Mouse (Mus musculus): ENCODE measurements around the gene Ccdc8. TPM values are rescaled to one million over a fixed set of nuclear protein-coding genes. Genes with fewer than 3 reads are reported as not detected.
"Not testable (repeated sequence)": the region's sequence is repeated elsewhere in the genome, so short reads cannot be mapped to it uniquely, and the experiment has no call there.

Gene Ccdc8
- total and polyA plus RNA-seq, 2 experiments, result 0.35 to 0.46 TPM

- Histone ChIP-seq H3K79me2 (ENCODE audit: control insufficient read depth, insufficient read depth, low read length) (no peaks in the 10 kb centered on the region), H3K27me3 (ENCODE audit: control insufficient read depth, insufficient read depth, low read length) (peaks cover 4% of the 10 kb centered on the region; the same call in 1 of the 2 replicates), H3K27ac (replicated peaks; ENCODE audit: insufficient read depth, low read depth, low read length) (no peak overlapping the region), H3K4me1 (ENCODE audit: control insufficient read depth, insufficient read depth, low read length) (peaks cover 3% of the 10 kb centered on the region; the same call in 1 of the 2 replicates), H3K36me3 (ENCODE audit: control insufficient read depth, insufficient read depth, low read length) (no peaks in the 10 kb centered on the region), H3K9ac (ENCODE audit: low read depth, low read length) (no peak overlapping the region), H3K4me3 (ENCODE audit: insufficient read depth, low read depth, low read length) (no peak overlapping the region)
- TF ChIP-seq POLR2A (IDR thresholded peaks at IDR 0.05; ENCODE audit: extremely low read depth, insufficient read depth, low read length) (no peak), CTCF (IDR thresholded peaks at IDR 0.05; ENCODE audit: low read depth, low read length) (peak; percentile 87)
- WGBS, result 24% methylated on average over 18 of the region's 18 CpGs
- DNase-seq (ENCODE audit: extremely low read depth, low read depth, low spot score), result peak; percentile 22
These were observed 41.5 kb upstream of the Ccdc8 start for GRCm38 (mm10) chr7:16950861-16951635.

GRCm38 (mm10) chr7:16953776-16954175 lies 38.7 kb upstream of the Ccdc8 start:
- not testable (repeated sequence) for H3K4me3 ChIP-seq (ENCODE audit: insufficient read depth, low read depth, low read length); H3K27ac ChIP-seq (replicated peaks; ENCODE audit: insufficient read depth, low read depth, low read length); H3K9ac ChIP-seq (ENCODE audit: low read depth, low read length); H3K4me1 ChIP-seq (ENCODE audit: control insufficient read depth, insufficient read depth, low read length); H3K36me3 ChIP-seq (ENCODE audit: control insufficient read depth, insufficient read depth, low read length); H3K79me2 ChIP-seq (ENCODE audit: control insufficient read depth, insufficient read depth, low read length); DNase-seq (ENCODE audit: extremely low read depth, low read depth, low spot score); H3K27me3 ChIP-seq (ENCODE audit: control insufficient read depth, insufficient read depth, low read length)
- WGBS, result 73% methylated on average over 2 of the region's 2 CpGs

- Histone ChIP-seq H3K9ac (ENCODE audit: low read depth, low read length) (no peak overlapping the region), H3K4me1 (ENCODE audit: control insufficient read depth, insufficient read depth, low read length) (no peaks in the 10 kb centered on the region), H3K4me3 (ENCODE audit: insufficient read depth, low read depth, low read length) (no peak overlapping the region), H3K79me2 (ENCODE audit: control insufficient read depth, insufficient read depth, low read length) (no peaks in the 10 kb centered on the region), H3K36me3 (ENCODE audit: control insufficient read depth, insufficient read depth, low read length) (no peaks in the 10 kb centered on the region), H3K27me3 (ENCODE audit: control insufficient read depth, insufficient read depth, low read length) (no peaks in the 10 kb centered on the region), H3K27ac (replicated peaks; ENCODE audit: insufficient read depth, low read depth, low read length) (no peak overlapping the region)
- DNase-seq (ENCODE audit: extremely low read depth, low read depth, low spot score), result no peak
- no peak for TF ChIP-seq CTCF (IDR thresholded peaks at IDR 0.05; ENCODE audit: low read depth, low read length)
- TF ChIP-seq POLR2A (IDR thresholded peaks at IDR 0.05; ENCODE audit: extremely low read depth, insufficient read depth, low read length), result no peak
- WGBS, result 83% methylated on average over 4 of the region's 4 CpGs
These were observed 36.8 kb upstream of the Ccdc8 start for GRCm38 (mm10) chr7:16955712-16956111.

GRCm38 (mm10) chr7:16956410-16957265 lies 35.9 kb upstream of the Ccdc8 start:
- no peaks in the 10 kb centered on the region for H3K79me2 ChIP-seq (ENCODE audit: control insufficient read depth, insufficient read depth, low read length)
- WGBS, result 79% methylated on average over 15 of the region's 15 CpGs
- H3K9ac ChIP-seq (ENCODE audit: low read depth, low read length), result no peak overlapping the region
- H3K27me3 ChIP-seq (ENCODE audit: control insufficient read depth, insufficient read depth, low read length), result no peaks in the 10 kb centered on the region
- no peak for DNase-seq (ENCODE audit: extremely low read depth, low read depth, low spot score)
- H3K36me3 ChIP-seq (ENCODE audit: control insufficient read depth, insufficient read depth, low read length), result no peaks in the 10 kb centered on the region
- H3K4me1 ChIP-seq (ENCODE audit: control insufficient read depth, insufficient read depth, low read length), result no peaks in the 10 kb centered on the region
- H3K4me3 ChIP-seq (ENCODE audit: insufficient read depth, low read depth, low read length), result no peak overlapping the region
- no peak for TF ChIP-seq CTCF (IDR thresholded peaks at IDR 0.05; ENCODE audit: low read depth, low read length)
- no peak for TF ChIP-seq POLR2A (IDR thresholded peaks at IDR 0.05; ENCODE audit: extremely low read depth, insufficient read depth, low read length)
- H3K27ac ChIP-seq (replicated peaks; ENCODE audit: insufficient read depth, low read depth, low read length), result no peak overlapping the region

- Histone ChIP-seq H3K4me3 (ENCODE audit: insufficient read depth, low read depth, low read length) (no peak within 1 kb of the TSS), H3K36me3 (ENCODE audit: control insufficient read depth, insufficient read depth, low read length) (no peaks in the 10 kb centered on the region), H3K27me3 (ENCODE audit: control insufficient read depth, insufficient read depth, low read length) (no peaks in the 10 kb centered on the region), H3K9ac (ENCODE audit: low read depth, low read length) (no peak within 1 kb of the TSS), H3K27ac (replicated peaks; ENCODE audit: insufficient read depth, low read depth, low read length) (no peak within 1 kb of the TSS), H3K4me1 (ENCODE audit: control insufficient read depth, insufficient read depth, low read length) (no peaks in the 10 kb centered on the region), H3K79me2 (ENCODE audit: control insufficient read depth, insufficient read depth, low read length) (no peaks in the 10 kb centered on the region)
- TF ChIP-seq CTCF (IDR thresholded peaks at IDR 0.05; ENCODE audit: low read depth, low read length) (no peak), POLR2A (IDR thresholded peaks at IDR 0.05; ENCODE audit: extremely low read depth, insufficient read depth, low read length) (no peak)
- DNase-seq (ENCODE audit: extremely low read depth, low read depth, low spot score), result no peak
- 53% methylated on average over 17 of the region's 17 CpGs for WGBS
These were observed 32.8 kb upstream of the Ccdc8 start, which contains the start of gene Pnmal1 for GRCm38 (mm10) chr7:16959539-16960187. TSS of gene Pnmal1 (plus strand) at chr7:16959679.
